Mouse (Mus musculus): ENCODE results near the gene Dctn5. TPM values are rescaled to one million over a fixed set of nuclear protein-coding genes. Genes with fewer than 3 reads are reported as not detected.
A peak's percentile ranks its signal among the peaks of the same experiment; 100 is the strongest.

The Dctn5 gene
- polyA plus RNA-seq, 1 experiment from 2014 or later = 162 TPM

DNA sequence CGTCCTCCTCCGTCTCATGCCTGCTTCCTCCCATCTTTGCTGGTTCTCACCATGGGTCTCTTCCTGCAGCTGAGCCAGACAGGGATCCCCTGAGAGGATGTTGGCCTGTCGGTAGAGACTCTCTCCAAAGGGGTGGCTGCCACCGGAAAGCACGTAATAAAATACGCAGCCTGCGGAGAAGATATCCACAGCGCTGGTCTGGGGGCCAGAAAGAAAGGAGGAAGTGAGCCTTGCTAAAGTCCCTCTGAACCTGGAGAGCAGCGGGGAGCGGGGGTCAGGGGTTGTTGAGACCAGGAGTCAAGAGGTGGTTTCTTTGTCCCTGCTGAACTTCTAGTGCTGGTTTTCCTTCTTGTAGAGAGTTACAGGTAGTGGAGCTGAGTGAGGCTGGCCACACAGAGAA is 38.8 kb downstream of the Dctn5 start:
- Histone ChIP-seq H3K27me3 (no peaks in the 10 kb centered on the region), H3K4me2 (no peak overlapping the region), H3K9me3 (no peaks in the 10 kb centered on the region), H3K27ac (replicated peaks) (no peak overlapping the region), H3K9ac (no peak overlapping the region), H3K4me1 (replicated peaks) (no peaks in the 10 kb centered on the region), H3K36me3 (peaks cover 33% of the 10 kb centered on the region), H3K4me3 (no peak overlapping the region)
- WGBS = 74% methylated on average over 10 of the region's 10 CpGs
- no peak for ATAC-seq (ENCODE audit: low read depth)

DNA sequence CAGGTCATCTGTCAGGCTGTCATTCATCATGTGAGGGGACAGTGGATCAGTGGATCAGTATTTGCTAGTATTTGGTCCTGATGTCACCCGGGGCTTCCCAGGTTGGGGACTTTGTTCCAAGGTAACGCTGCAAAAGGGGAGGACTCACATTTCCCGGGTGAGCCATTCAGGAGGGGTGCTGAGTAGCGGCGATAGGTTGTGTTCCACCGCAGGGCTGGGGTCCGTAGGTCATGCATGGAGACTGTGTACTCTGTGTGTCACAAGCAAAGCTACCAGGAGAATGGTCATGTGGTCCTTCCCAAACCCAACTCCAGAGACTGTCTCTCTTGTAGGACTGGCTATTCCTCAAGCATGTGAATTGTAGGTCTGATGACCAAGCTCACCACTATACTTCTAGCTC is 47.9 kb downstream of the Dctn5 start:
- Histone ChIP-seq H3K27me3 (no peaks in the 10 kb centered on the region), H3K4me1 (replicated peaks) (peaks cover under 1% of the 10 kb centered on the region; the same call in 1 of the 2 replicates), H3K9ac (no peak overlapping the region), H3K4me2 (no peak overlapping the region), H3K9me3 (no peaks in the 10 kb centered on the region), H3K36me3 (no peaks in the 10 kb centered on the region), H3K27ac (replicated peaks) (no peak overlapping the region), H3K4me3 (no peak overlapping the region)
- WGBS = 91% methylated on average over 7 of the region's 7 CpGs
- no peak for ATAC-seq (ENCODE audit: low read depth)

DNA sequence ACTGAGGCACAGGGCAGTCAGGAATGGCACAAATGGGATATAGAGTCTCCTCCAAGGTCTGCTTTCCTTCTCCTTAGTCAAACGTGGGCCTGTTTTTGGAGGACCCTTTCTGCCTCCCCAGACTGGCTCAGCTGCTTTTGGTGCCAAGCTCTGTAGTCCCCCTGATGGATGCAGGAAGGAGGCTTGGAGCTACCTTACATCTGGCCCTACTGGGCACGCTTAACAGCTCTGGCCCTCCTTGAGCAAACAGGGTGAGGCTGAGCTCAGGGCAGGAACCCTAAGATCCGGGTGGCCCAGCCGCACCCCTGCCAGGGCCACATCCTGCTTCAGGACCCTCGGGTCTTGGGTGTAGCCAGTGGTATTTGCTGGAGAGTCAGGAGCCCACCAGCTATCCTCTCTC is 51.7 kb downstream of the Dctn5 start:
- Histone ChIP-seq H3K4me1 (replicated peaks) (peaks cover 3% of the 10 kb centered on the region; the same call in 1 of the 2 replicates), H3K36me3 (no peaks in the 10 kb centered on the region), H3K4me3 (no peak overlapping the region), H3K9me3 (no peaks in the 10 kb centered on the region), H3K4me2 (no peak overlapping the region), H3K27me3 (no peaks in the 10 kb centered on the region), H3K27ac (replicated peaks) (no peak overlapping the region), H3K9ac (no peak overlapping the region)
- 80% methylated on average over 5 of the region's 5 CpGs for WGBS
- no peak for ATAC-seq (ENCODE audit: low read depth)

DNA sequence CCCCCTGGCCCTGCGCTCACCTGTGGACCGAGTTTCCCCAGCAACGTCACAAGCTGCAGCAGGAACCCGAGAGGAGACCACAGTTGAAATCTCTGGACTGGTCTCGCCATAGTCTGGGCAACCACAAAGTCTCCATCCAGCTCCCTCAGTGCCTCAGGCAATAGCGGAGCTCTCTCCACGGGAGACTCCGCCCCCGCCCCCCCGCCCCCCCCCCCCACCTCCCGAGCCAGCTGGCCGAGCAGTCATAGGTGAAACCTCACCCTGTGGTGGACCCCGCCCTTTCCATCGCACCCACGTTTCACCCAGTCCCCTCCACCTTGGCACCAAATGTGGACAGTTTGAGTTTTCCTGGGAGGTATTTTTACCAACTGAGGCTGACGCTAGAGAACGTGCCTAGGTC is 53.2 kb downstream of the Dctn5 start, which contains the start of gene Ern2:
Gene Ern2, minus strand, starts transcription at position 165 of the 400 bp plus-strand sequence.
- Histone ChIP-seq H3K4me1 (replicated peaks) (peaks cover 3% of the 10 kb centered on the region; the same call in 1 of the 2 replicates), H3K27me3 (no peaks in the 10 kb centered on the region), H3K9ac (0 out of 2 replicates have a peak within 1 kb of the TSS, but pooled peaks have one; percentile 38), H3K9me3 (no peaks in the 10 kb centered on the region), H3K4me2 (peak within 1 kb of the TSS; percentile 36), H3K27ac (replicated peaks) (no peak within 1 kb of the TSS), H3K4me3 (no peak within 1 kb of the TSS; the same call in 1 of the 2 replicates), H3K36me3 (no peaks in the 10 kb centered on the region)
- WGBS = 23% methylated on average over 17 of the region's 17 CpGs
- no peak for ATAC-seq (ENCODE audit: low read depth)

DNA sequence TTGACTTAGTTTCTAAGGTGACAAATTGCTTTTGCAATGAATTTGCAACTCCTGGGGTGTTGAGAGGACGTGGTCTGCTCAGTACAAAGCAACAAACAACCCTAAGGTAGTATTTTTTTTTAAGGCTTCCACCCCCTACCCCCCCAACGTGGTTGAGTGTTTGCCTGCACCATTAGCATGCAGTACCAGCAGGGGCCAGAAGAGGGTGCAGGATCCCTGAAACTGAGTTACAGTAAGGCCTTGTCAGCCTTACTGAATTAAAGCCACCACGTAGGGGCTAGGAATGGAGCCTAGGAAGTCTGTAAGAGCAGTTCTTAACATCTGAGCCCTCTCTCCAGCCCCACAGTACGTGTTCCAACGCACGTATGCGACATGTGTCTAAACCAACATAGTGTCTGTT is 56.6 kb downstream of the Dctn5 start:
- 25% methylated on average over 7 of the region's 7 CpGs for whole genome bisulfite sequencing
- no peak for ATAC-seq (ENCODE audit: low read depth)
- no peaks in the 10 kb centered on the region for H3K27me3 ChIP-seq
- H3K27ac ChIP-seq (replicated peaks) = no peak overlapping the region
- no peaks in the 10 kb centered on the region for H3K9me3 ChIP-seq
- peaks cover 3% of the 10 kb centered on the region; the same call in 1 of the 2 replicates for H3K4me1 ChIP-seq (replicated peaks)
- no peaks in the 10 kb centered on the region for H3K36me3 ChIP-seq
- H3K4me3 ChIP-seq = no peak overlapping the region
- H3K4me2 ChIP-seq = no peak overlapping the region
- H3K9ac ChIP-seq = no peak overlapping the region

DNA sequence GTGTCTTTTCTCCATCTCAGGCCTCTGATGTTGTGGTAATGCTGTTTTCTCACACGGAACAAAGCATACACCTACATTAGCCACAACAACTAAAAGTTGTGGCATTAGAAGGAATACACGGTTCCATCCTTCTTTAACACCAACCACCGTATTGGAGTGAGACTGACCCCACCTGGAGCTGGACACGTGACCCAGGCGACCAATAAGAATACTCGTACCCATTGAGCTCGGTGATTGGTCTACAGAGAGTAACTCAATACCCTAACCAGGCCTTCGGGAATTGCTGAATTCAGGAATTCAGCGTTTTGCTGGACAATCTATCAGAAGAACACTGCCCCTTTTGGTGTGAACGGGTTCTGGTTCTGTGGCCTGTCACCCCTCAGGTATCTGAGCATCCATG is 58.3 kb downstream of the Dctn5 start:
- Histone ChIP-seq H3K4me1 (replicated peaks) (no peaks in the 10 kb centered on the region), H3K9ac (no peak overlapping the region), H3K27ac (replicated peaks) (no peak overlapping the region), H3K4me3 (no peak overlapping the region), H3K9me3 (no peaks in the 10 kb centered on the region), H3K27me3 (no peaks in the 10 kb centered on the region), H3K4me2 (no peak overlapping the region), H3K36me3 (no peaks in the 10 kb centered on the region)
- ATAC-seq (ENCODE audit: low read depth) = no peak
- WGBS = 66% methylated on average over 10 of the region's 10 CpGs

DNA sequence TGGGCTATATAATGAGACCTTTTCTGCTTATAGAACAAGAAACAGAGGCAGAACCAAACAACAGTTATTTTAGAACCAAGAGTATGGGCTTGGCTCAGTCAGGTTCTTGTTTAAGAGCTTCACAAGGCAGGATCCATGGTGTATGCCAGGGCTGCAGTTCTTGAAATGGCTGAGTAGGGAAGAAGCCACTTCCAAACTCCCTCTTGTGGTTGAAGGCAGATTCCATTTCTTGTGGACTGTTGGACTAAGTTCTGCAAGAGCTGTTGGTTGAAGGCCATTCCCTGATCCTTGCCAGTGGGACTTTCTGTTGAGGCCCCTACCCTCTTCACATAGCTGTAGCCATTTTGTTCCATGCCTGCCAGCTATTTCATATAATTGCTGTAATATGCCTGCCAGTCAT is 61.1 kb downstream of the Dctn5 start:
- Histone ChIP-seq H3K4me3 (no peak overlapping the region), H3K4me2 (no peak overlapping the region), H3K9me3 (no peaks in the 10 kb centered on the region), H3K27me3 (no peaks in the 10 kb centered on the region), H3K9ac (no peak overlapping the region), H3K27ac (replicated peaks) (no peak overlapping the region), H3K36me3 (no peaks in the 10 kb centered on the region), H3K4me1 (replicated peaks) (no peaks in the 10 kb centered on the region)
- no peak for ATAC-seq (ENCODE audit: low read depth)

DNA sequence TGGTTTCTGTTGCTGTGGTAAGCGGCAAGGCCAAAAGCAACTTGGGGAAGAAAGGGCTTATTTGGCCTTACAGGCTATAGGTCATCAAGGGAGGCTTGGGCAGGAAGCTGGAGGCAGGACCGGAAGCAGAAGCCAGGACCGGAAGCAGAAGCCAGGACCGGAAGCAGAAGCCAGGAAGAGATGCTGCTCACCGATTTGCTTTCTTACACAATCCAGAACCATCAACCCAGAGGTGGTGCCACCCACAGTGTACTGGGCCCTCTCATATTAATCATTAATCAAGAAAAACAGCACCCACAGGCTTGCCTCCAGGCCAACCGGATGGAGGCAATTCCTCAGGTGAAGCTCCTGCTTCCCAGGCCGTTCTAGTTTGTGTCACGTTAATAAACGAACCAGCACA is 63.9 kb downstream of the Dctn5 start:
- H3K27me3 ChIP-seq = no peaks in the 10 kb centered on the region
- no peak overlapping the region for H3K27ac ChIP-seq (replicated peaks)
- no peaks in the 10 kb centered on the region for H3K9me3 ChIP-seq
- ATAC-seq (ENCODE audit: low read depth) = no peak
- no peak overlapping the region for H3K4me3 ChIP-seq
- H3K36me3 ChIP-seq = no peaks in the 10 kb centered on the region
- no peak overlapping the region for H3K4me2 ChIP-seq
- no peak overlapping the region for H3K9ac ChIP-seq
- 86% methylated on average over 9 of the region's 9 CpGs for WGBS
- no peaks in the 10 kb centered on the region for H3K4me1 ChIP-seq (replicated peaks)

DNA sequence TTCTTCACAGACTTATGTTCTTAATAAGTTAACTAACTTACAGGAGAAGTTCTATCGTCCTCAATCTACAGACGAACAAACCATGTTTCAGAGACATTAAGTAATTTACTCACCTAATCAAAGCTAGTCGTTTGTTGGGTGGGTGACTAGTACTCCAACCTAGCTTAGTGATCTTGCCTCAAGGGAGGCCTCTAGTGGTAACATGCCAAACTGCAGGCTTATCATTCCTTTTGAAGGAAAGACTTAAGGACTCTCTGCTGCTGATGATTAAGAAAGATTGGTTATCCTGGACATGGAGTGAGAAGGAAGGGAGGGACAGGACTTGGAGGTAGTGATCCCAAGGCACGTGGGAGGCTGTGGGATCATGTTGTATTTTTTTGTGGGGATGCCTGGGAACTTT is 64.5 kb downstream of the Dctn5 start:
- Histone ChIP-seq H3K4me2 (no peak overlapping the region), H3K27me3 (no peaks in the 10 kb centered on the region), H3K27ac (replicated peaks) (no peak overlapping the region), H3K36me3 (no peaks in the 10 kb centered on the region), H3K4me3 (no peak overlapping the region), H3K4me1 (replicated peaks) (no peaks in the 10 kb centered on the region), H3K9me3 (no peaks in the 10 kb centered on the region), H3K9ac (no peak overlapping the region)
- 38% methylated on average over 4 of the region's 4 CpGs for WGBS
- ATAC-seq (ENCODE audit: low read depth) = no peak

Other genes with a start within 250 kb of the Dctn5 start
- gene Cog7, start 151.3 kb upstream of the Dctn5 start, polyA plus RNA-seq (2015; fragmentation: Nextera tagmentation; extraction: Ambion mirVana) = 20.5 and 20.8 TPM in 2 replicates
- gene Gga2, start 111.8 kb upstream of the Dctn5 start, polyA plus RNA-seq (2015; fragmentation: Nextera tagmentation; extraction: Ambion mirVana) = 50.9 and 63.7 TPM in 2 replicates
- 68.0 and 76.7 TPM in 2 replicates for gene Ubfd1, start 65.9 kb upstream of the Dctn5 start, polyA plus RNA-seq (2015; fragmentation: Nextera tagmentation; extraction: Ambion mirVana)
- gene Ears2, start 65.8 kb upstream of the Dctn5 start, polyA plus RNA-seq (2015; fragmentation: Nextera tagmentation; extraction: Ambion mirVana) = 9.8 and 9.9 TPM in 2 replicates
- 715 and 766 TPM in 2 replicates for gene Ndufab1, start 31.2 kb upstream of the Dctn5 start, polyA plus RNA-seq (2015; fragmentation: Nextera tagmentation; extraction: Ambion mirVana)
- 6.5 and 6.7 TPM in 2 replicates for gene Palb2, start 56 bp upstream of the Dctn5 start, polyA plus RNA-seq (2015; fragmentation: Nextera tagmentation; extraction: Ambion mirVana)
- 23.5 and 27.4 TPM in 2 replicates for gene Plk1, start 26.4 kb downstream of the Dctn5 start, polyA plus RNA-seq (2015; fragmentation: Nextera tagmentation; extraction: Ambion mirVana)
- 0.68 and 1.0 TPM in 2 replicates for gene Ern2, start 53.2 kb downstream of the Dctn5 start, polyA plus RNA-seq (2015; fragmentation: Nextera tagmentation; extraction: Ambion mirVana)
- gene Chp2, start 86.5 kb downstream of the Dctn5 start, polyA plus RNA-seq (2015; fragmentation: Nextera tagmentation; extraction: Ambion mirVana) = 1.1 and 1.2 TPM in 2 replicates
- 52.9 and 60.9 TPM in 2 replicates for gene Prkcb, start 155.7 kb downstream of the Dctn5 start, polyA plus RNA-seq (2015; fragmentation: Nextera tagmentation; extraction: Ambion mirVana)

All from neural tube, embryonic 13.5 days (tissue).